Mouse (Mus musculus) MEL (cell line): ENCODE measurements around the gene Ifitm6. TPM values are rescaled to one million over a fixed set of nuclear protein-coding genes. Genes with fewer than 3 reads are reported as not detected.
A peak's percentile ranks its signal among the peaks of the same experiment; 100 is the strongest.

Experiments
- DNase-seq: peaks from one replicate; pipeline ENCODE4 v3.0.0; 2011; ENCODE audit warnings: low read depth, low spot score
- H3K27ac ChIP-seq: 2 replicates; pipeline ENCODE4 v1.5.1; 2012; ENCODE audit warnings: low read depth, mild to moderate bottlenecking, control low read depth, low read length, moderate library complexity; ENCODE audit not compliant: control insufficient read depth
- H3K27me3 ChIP-seq, 2 experiments: fragments of 150-350 bp in 1 of 2; sonication (generic) in 1 of 2; 2 replicates each; pipeline ENCODE4 v1.6.1; 2012; ENCODE audit warnings: low read length in 2 of 2, mild to moderate bottlenecking in 2 of 2, improper control_type of control experiment in 1 of 2, moderate library complexity in 1 of 2; ENCODE audit not compliant: insufficient read depth in 2 of 2, control insufficient read depth in 1 of 2
- H3K36me3 ChIP-seq, 2 experiments: 2 replicates each; pipeline ENCODE4 v1.6.1; 2012 to 2014; ENCODE audit warnings: low read length in 2 of 2, improper control_type of control experiment in 1 of 2, inconsistent platforms in 1 of 2, mild to moderate bottlenecking in 1 of 2; ENCODE audit not compliant: insufficient read depth in 2 of 2, control insufficient read depth in 1 of 2
- H3K4me1 ChIP-seq, 2 experiments: fragments of 150-350 bp in 1 of 2; sonication (generic) in 1 of 2; 2 replicates each; pipeline ENCODE4 v1.6.1; 2012; ENCODE audit warnings: low read length in 2 of 2, improper control_type of control experiment in 1 of 2, mild to moderate bottlenecking in 1 of 2; ENCODE audit not compliant: insufficient read depth in 2 of 2, control insufficient read depth in 1 of 2
- H3K4me3 ChIP-seq, 2 experiments: fragments of 150-350 bp in 1 of 2; sonication (generic) in 1 of 2; 2 replicates each; pipeline ENCODE4 v1.5.1; 2012; ENCODE audit warnings: low read depth in 2 of 2, low read length in 2 of 2, mild to moderate bottlenecking in 2 of 2, moderate library complexity in 2 of 2, control low read depth in 1 of 2, improper control_type of control experiment in 1 of 2; ENCODE audit not compliant: control insufficient read depth in 1 of 2, insufficient read depth in 1 of 2
- H3K79me2 ChIP-seq: 2 replicates; pipeline ENCODE4 v1.6.1; 2012; ENCODE audit warnings: mild to moderate bottlenecking, low read length, moderate library complexity; ENCODE audit not compliant: control insufficient read depth, poor library complexity, insufficient read depth
- H3K9ac ChIP-seq: 2 replicates; pipeline ENCODE4 v1.6.1; 2012; ENCODE audit warnings: low read depth, mild to moderate bottlenecking, control low read depth, low read length, moderate library complexity; ENCODE audit not compliant: control insufficient read depth, poor library complexity, severe bottlenecking
- H3K9me3 ChIP-seq: fragments of 150-350 bp; sonication (generic); replicated peaks from 2 replicates; pipeline ENCODE4 v1.6.1; 2012; ENCODE audit warnings: mild to moderate bottlenecking, low read length, improper control_type of control experiment, moderate library complexity; ENCODE audit not compliant: insufficient read depth
- BHLHE40 ChIP-seq: IDR thresholded peaks from 2 replicates; pipeline ENCODE4 v1.6.1; 2012; ENCODE audit warnings: low read depth, mild to moderate bottlenecking, inconsistent platforms, low read length, improper control_type of control experiment, borderline replicate concordance
- ETS1 ChIP-seq: IDR thresholded peaks from 2 replicates; pipeline ENCODE4 v1.6.1; 2012; ENCODE audit warnings: low read depth, mild to moderate bottlenecking, inconsistent platforms, low read length, improper control_type of control experiment, moderate library complexity
- HCFC1 ChIP-seq: IDR thresholded peaks from 2 replicates; pipeline ENCODE4 v1.6.1; 2012; ENCODE audit warnings: low read depth, mild to moderate bottlenecking, inconsistent platforms, low read length, improper control_type of control experiment, moderate library complexity
- MAFK ChIP-seq: IDR thresholded peaks from 2 replicates; pipeline ENCODE4 v1.6.1; 2011; ENCODE audit warnings: low read depth, mild to moderate bottlenecking, low read length, improper control_type of control experiment, borderline replicate concordance
- MXI1 ChIP-seq: IDR thresholded peaks from 2 replicates; pipeline ENCODE4 v1.6.1; 2011; ENCODE audit warnings: mild to moderate bottlenecking, low read depth, low read length, improper control_type of control experiment
- POLR2AphosphoS5 ChIP-seq: IDR thresholded peaks from 2 replicates; pipeline ENCODE4 v1.6.1; 2012; ENCODE audit warnings: low read depth, borderline replicate concordance, mild to moderate bottlenecking, inconsistent platforms, low read length, moderate library complexity, mixed read lengths
- RAD21 ChIP-seq: IDR thresholded peaks from 2 replicates; pipeline ENCODE4 v1.6.1; 2011; ENCODE audit warnings: mild to moderate bottlenecking, low read depth, low read length, improper control_type of control experiment
- SIN3A ChIP-seq: IDR thresholded peaks from 2 replicates; pipeline ENCODE4 v1.6.1; 2012; ENCODE audit warnings: low read length, improper control_type of control experiment, inconsistent platforms
- TAL1 ChIP-seq: IDR thresholded peaks from 2 replicates; pipeline ENCODE4 v1.6.1; 2012; ENCODE audit warnings: mild to moderate bottlenecking, inconsistent platforms, low read length, moderate library complexity, mixed read lengths
- USF1 ChIP-seq: IDR thresholded peaks from 2 replicates; pipeline ENCODE4 v1.6.1; 2014; ENCODE audit warnings: low read depth, mild to moderate bottlenecking, inconsistent platforms, low read length, improper control_type of control experiment, moderate library complexity
- USF2 ChIP-seq, 2 experiments: IDR thresholded peaks; 2 replicates each; pipeline ENCODE4 v1.6.1; 2011 to 2012; ENCODE audit warnings: improper control_type of control experiment in 2 of 2, low read length in 2 of 2, borderline replicate concordance in 1 of 2, inconsistent platforms in 1 of 2, low read depth in 1 of 2, mild to moderate bottlenecking in 1 of 2; ENCODE audit not compliant: insufficient read depth in 1 of 2
- ZC3H11A ChIP-seq: IDR thresholded peaks from 2 replicates; pipeline ENCODE4 v1.6.1; 2012; ENCODE audit warnings: low read depth, mild to moderate bottlenecking, inconsistent platforms, low read length, improper control_type of control experiment
- ZKSCAN1 ChIP-seq: IDR thresholded peaks from 2 replicates; pipeline ENCODE4 v1.6.1; 2012; ENCODE audit warnings: low read depth, mild to moderate bottlenecking, inconsistent platforms, low read length, improper control_type of control experiment, moderate library complexity
- ZMIZ1 ChIP-seq: IDR thresholded peaks from 2 replicates; pipeline ENCODE4 v1.6.1; 2012; ENCODE audit warnings: low read depth, mild to moderate bottlenecking, inconsistent platforms, low read length, improper control_type of control experiment, moderate library complexity
- ZNF384 ChIP-seq: IDR thresholded peaks from 2 replicates; pipeline ENCODE4 v1.6.1; 2012; ENCODE audit warnings: low read depth, mild to moderate bottlenecking, inconsistent platforms, low read length, improper control_type of control experiment
- polyA plus RNA-seq, 2 experiments: library from polyadenylated mRNA; stranded (reverse) in 1 of 2; unstranded in 1 of 2; fragments of >175 nt in 1 of 2; fragments of >200 nt in 1 of 2; gene quantifications; 2 replicates each; pipeline versions ENCODE4 v1.2.1 to v1.2.4; 2012; ENCODE audit warnings: low replicate concordance in 2 of 2, low read depth in 1 of 2; ENCODE audit not compliant: insufficient read length in 2 of 2, insufficient read depth in 1 of 2, missing spikeins in 1 of 2
- total RNA-seq: library from RNA; depleted of rRNA; stranded (reverse); fragments of 300-350 nt; gene quantifications from 2 replicates; pipeline ENCODE4 v1.2.3, GENCODE M21; 2012

The Ifitm6 gene
- total and polyA plus RNA-seq, 3 experiments, result not detected

DNA sequence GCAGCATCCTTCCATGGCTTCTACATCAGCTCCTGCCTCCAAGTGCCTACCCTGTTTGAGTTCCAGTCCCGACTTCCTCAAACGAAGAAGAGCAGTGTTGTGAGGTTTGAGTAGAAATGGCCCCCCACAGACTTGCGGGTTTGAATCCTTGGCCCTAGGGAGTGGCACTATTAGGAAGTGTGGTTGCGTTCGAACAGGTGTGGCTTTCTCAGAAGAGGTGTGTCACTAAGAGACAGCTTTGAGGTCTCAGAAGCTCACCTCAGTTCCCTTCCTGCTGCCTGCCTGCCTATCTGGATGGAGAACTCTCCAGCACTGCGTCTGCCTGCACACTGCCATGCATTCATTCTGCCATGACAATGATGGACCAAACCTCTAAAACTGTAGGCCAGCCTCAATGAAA lies 11.3 kb downstream of the Ifitm6 start:
- peaks cover 0 to 12% of the 10 kb centered on the region in 2 experiments; a peak in 2 of 4 replicates for H3K4me1 ChIP-seq
- no peaks in the 10 kb centered on the region; a peak in 1 of 4 replicates for H3K36me3 ChIP-seq
- H3K9me3 ChIP-seq, result no peaks in the 10 kb centered on the region
- no peak overlapping the region for H3K9ac ChIP-seq
- peaks cover 0 to 3% of the 10 kb centered on the region in 2 experiments; a peak in 2 of 4 replicates for H3K27me3 ChIP-seq
- TF ChIP-seq MXI1 (no peak), HCFC1 (no peak), USF2 (IDR thresholded peaks at IDR 0.05; ENCODE audit: borderline replicate concordance in 1 of 2, insufficient read depth in 1 of 2, low read depth in 1 of 2, low read length in 2 of 2) (no peak), SIN3A (no peak), BHLHE40 (no peak), ZMIZ1 (no peak), ZKSCAN1 (no peak), POLR2AphosphoS5 (no peak), ZC3H11A (no peak), RAD21 (no peak)
- TF ChIP-seq, all 39 proteins: peak for 0
- Histone ChIP-seq H3K27ac (no peak overlapping the region), H3K79me2 (no peaks in the 10 kb centered on the region), H3K4me3 (no peak overlapping the region)
- DNase-seq, result peak; percentile 37

DNA sequence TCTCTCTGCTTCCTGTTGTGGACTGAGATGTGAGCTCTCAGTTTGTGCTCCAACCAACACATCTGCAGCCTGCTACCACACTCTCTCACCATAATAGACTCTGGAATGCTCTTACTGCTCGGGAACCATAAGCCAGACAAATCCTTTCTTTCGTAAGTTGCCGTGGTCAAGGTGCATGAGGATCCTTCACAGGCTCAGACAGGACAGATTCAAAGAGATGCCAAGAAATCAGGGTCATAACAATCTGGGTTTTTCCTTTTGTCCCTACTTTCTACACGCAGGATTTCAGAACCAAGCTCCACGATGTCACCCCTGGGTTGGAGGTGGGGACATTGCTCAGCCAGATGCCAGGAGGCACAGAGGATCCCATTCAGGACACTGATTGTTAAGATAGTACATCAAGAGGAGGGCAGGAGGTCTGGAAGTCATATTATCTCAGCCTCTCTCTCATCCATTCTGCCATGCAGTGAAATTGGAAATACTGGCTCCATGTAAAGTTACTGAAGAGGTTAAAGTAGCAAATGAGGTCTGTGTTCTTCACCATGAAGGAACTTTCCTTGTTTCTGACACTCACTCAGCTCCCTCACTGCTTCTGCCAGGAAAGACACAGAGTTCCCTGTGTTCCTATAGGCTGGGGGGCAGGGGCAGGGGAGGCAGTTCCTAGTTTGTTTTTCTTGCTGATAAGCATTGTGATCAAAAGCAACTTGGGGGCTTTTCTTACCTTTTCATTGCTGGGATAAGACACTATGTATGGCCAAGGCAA lies 14.3 kb downstream of the Ifitm6 start:
- Histone ChIP-seq H3K27me3 (peaks cover 0 to 3% of the 10 kb centered on the region in 2 experiments; a peak in 2 of 4 replicates), H3K4me1 (peaks cover 0 to 7% of the 10 kb centered on the region in 2 experiments; a peak in 1 of 4 replicates), H3K36me3 (no peaks in the 10 kb centered on the region), H3K79me2 (no peaks in the 10 kb centered on the region), H3K9me3 (no peaks in the 10 kb centered on the region), H3K4me3 (no peak overlapping the region), H3K9ac (no peak overlapping the region), H3K27ac (no peak overlapping the region)
- no peak for DNase-seq
- TF ChIP-seq ETS1 (no peak), ZNF384 (no peak), MAFK (no peak), POLR2AphosphoS5 (no peak), SIN3A (no peak), USF1 (no peak), TAL1 (no peak)
